Mouse (Mus musculus) central nervous system, embryonic 18 days (tissue): ENCODE measurements around the gene Ttc13. TPM values are rescaled to one million over a fixed set of nuclear protein-coding genes. Genes with fewer than 3 reads are reported as not detected.

Experiments
- polyA plus RNA-seq: library from polyadenylated mRNA; depleted of rRNA; stranded (reverse); fragments of >200 nt; gene quantifications from 2 replicates; pipeline ENCODE4 v1.2.3, GENCODE M21; 2012; rRNA removed

The Ttc13 gene
- polyA plus RNA-seq = 60.5 and 63.7 TPM in 2 replicates

DNA sequence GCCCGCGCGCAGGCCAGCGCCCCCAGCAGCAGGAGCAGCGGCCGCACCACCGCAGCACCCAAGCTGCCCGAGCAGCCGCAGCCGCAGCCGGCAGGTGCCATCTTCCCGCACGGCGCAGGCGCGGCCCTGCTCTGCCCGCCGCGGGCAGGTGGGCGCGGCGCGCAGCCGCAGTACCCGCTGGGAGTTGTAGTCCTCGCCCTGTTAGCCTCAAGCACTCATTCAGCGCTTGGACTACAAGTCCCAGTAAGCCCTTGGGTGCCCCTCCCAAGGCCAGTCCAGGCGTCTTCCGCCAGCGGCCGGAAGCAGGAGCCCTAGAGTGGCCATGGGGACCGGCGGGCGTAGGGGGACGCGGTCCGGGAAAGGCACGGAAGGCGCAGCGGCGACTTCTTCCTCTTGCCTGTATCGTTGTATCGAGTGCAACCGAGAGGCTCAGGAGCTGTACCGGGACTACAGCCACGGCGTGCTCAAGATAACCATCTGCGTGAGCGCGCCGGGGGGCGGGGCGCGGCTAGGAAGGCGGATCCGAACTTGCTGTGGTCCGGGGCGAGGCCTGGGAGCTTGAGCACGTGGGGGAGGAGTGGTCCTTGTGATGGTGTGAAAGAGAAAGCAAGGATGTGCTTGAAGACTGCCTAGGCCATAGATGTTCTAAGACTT, at the start of gene Ttc13, which contains the start of gene Arv1:
Gene Ttc13 (minus strand): TSS at position 122 of the 654 bp plus-strand sequence.
Gene Arv1 (plus strand): TSS at position 278 of the 654 bp plus-strand sequence.

DNA sequence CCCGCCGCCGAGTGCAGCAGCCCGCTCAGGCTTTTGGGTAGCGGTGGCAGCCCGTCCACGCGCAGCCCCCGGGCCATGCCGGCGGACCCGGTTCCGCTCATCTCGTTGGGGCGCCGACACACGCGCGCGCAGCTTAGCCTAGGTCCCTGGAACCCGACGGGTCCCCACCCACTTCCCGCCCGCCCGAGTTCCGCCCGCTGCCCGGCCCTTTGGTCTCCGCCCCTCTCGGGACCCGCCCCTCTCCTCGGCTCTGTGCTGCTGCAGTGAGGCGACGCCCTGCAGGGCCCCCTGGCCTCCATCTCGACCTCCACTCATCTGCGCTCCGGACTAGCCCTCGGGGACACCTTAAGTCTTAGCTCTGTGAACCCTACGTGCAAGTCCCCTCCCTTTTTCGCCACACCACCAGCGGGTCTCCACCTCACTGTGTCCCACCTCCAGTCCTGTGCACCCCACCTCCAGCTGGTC, 30.0 kb upstream of the Ttc13 start, which contains the start of gene Fam89a:
Gene Fam89a (minus strand): TSS at position 124 of the 465 bp plus-strand sequence.

DNA sequence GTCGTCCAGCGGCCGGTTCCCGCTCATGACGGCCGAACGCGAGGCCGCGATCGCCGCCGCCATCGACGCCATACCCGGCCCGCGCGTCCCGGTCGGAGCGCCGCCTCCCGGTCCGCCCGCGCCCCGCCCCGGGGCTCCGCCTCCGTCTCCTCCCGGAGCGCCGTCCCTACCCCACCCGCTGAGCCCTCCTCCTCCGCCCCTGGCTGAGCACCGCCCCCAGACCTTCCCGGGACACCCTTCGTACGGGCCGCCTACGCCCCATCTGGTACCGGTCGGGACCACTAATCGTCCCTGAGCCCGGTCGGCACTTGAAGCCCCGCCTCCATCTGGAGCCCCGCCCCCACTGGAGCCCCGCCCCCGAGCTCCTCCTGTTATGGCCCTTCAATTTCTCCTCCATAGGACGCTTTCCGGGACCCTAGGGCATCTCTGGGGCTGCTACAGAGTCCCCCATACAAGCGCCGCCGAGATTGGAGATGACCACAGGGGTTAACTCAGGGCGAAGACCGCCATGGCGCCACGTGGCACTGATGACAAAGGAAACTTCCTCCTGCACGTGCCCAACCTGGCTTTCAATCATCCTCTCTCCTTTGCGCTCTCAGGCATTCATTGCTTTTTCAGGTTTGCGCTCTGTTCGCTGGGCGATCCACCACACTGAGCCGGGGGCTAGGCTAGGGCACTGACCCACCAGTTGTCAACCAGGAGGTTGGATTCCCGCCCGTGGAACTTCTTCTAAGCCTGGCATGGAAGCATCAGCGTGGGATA, 58.5 kb downstream of the Ttc13 start, which contains the start of gene 2310022B05Rik:
Gene 2310022B05Rik (minus strand): TSS at position 258 of the 762 bp plus-strand sequence.

Other genes starting within 250 kb of the Ttc13 start
- gene Cog2, start 201.2 kb downstream of the Ttc13 start, polyA plus RNA-seq = 29.7 and 30.4 TPM in 2 replicates
- gene Agt, start 152.3 kb downstream of the Ttc13 start, polyA plus RNA-seq = 8.6 and 12.7 TPM in 2 replicates
- gene Capn9, start 145.9 kb downstream of the Ttc13 start, polyA plus RNA-seq = 0.03 and 0.05 TPM in 2 replicates
- 73.5 and 80.2 TPM in 2 replicates for gene 2310022B05Rik, start 58.6 kb downstream of the Ttc13 start, polyA plus RNA-seq
- gene Arv1, start 156 bp upstream of the Ttc13 start, polyA plus RNA-seq = 37.7 and 42.4 TPM in 2 replicates
- 0.49 and 0.72 TPM in 2 replicates for gene Fam89a, start 29.8 kb upstream of the Ttc13 start, polyA plus RNA-seq
- 67.8 and 91.8 TPM in 2 replicates for gene Trim67, start 71.1 kb upstream of the Ttc13 start, polyA plus RNA-seq
- gene Gnpat, start 141.1 kb upstream of the Ttc13 start, polyA plus RNA-seq = 78.5 and 83.7 TPM in 2 replicates
- 19.9 and 20.9 TPM in 2 replicates for gene 2810004N23Rik, start 141.1 kb upstream of the Ttc13 start, polyA plus RNA-seq
- gene Exoc8, start 175.7 kb upstream of the Ttc13 start, polyA plus RNA-seq = 15.1 and 15.3 TPM in 2 replicates
- gene Sprtn, start 175.9 kb upstream of the Ttc13 start, polyA plus RNA-seq = 18.0 and 19.5 TPM in 2 replicates
- 56.6 and 56.8 TPM in 2 replicates for gene Egln1, start 227.3 kb upstream of the Ttc13 start, polyA plus RNA-seq